Mouse (Mus musculus) cerebellum, adult 9-11 months (tissue): ENCODE measurements around the gene Ildr1.

Experiments used
- DNase-seq: peaks from one replicate; pipeline ENCODE4 v3.0.0; 2022

Ildr1 gene

GRCm38 (mm10) chr16:36707702-36708423 lies 14.1 kb downstream of the Ildr1 start:
- no peak for DNase-seq

GRCm38 (mm10) chr16:36708751-36709150 lies 15.0 kb downstream of the Ildr1 start:
- DNase-seq: no peak

GRCm38 (mm10) chr16:36709405-36709804 lies 15.6 kb downstream of the Ildr1 start:
- DNase-seq: no peak

- DNase-seq: no peak
These were observed 17.0 kb downstream of the Ildr1 start for GRCm38 (mm10) chr16:36710794-36711193.

GRCm38 (mm10) chr16:36711760-36712159 lies 18.0 kb downstream of the Ildr1 start:
- DNase-seq: no peak

GRCm38 (mm10) chr16:36717481-36717880 lies 23.7 kb downstream of the Ildr1 start:
- DNase-seq: no peak

GRCm38 (mm10) chr16:36718637-36719036 lies 24.9 kb downstream of the Ildr1 start:
- no peak for DNase-seq

GRCm38 (mm10) chr16:36720194-36721055 lies 26.6 kb downstream of the Ildr1 start:
- no peak for DNase-seq

GRCm38 (mm10) chr16:36722739-36723138 lies 29.0 kb downstream of the Ildr1 start:
- DNase-seq: no peak

GRCm38 (mm10) chr16:36723880-36724443 lies 30.2 kb downstream of the Ildr1 start:
- DNase-seq: no peak

- no peak for DNase-seq
These were observed 35.2 kb downstream of the Ildr1 start for GRCm38 (mm10) chr16:36728959-36729358.

GRCm38 (mm10) chr16:36732572-36732971 lies 38.8 kb downstream of the Ildr1 start:
- DNase-seq: no peak

- DNase-seq: no peak
These were observed 40.0 kb downstream of the Ildr1 start for GRCm38 (mm10) chr16:36733827-36734226.

GRCm38 (mm10) chr16:36735421-36735820 lies 41.6 kb downstream of the Ildr1 start:
- DNase-seq: no peak

- no peak for DNase-seq
These were observed 45.7 kb downstream of the Ildr1 start for GRCm38 (mm10) chr16:36739404-36739930.

GRCm38 (mm10) chr16:36743580-36743979 lies 49.8 kb downstream of the Ildr1 start:
- no peak for DNase-seq

- no peak for DNase-seq
These were observed 53.3 kb downstream of the Ildr1 start for GRCm38 (mm10) chr16:36747068-36747467.

- DNase-seq: no peak
These were observed 54.0 kb downstream of the Ildr1 start for GRCm38 (mm10) chr16:36747767-36748166.

GRCm38 (mm10) chr16:36751979-36752378 lies 58.2 kb downstream of the Ildr1 start:
- no peak for DNase-seq

GRCm38 (mm10) chr16:36770191-36770771 lies 76.5 kb downstream of the Ildr1 start:
- no peak for DNase-seq

GRCm38 (mm10) chr16:36770830-36771229 lies 77.1 kb downstream of the Ildr1 start:
- DNase-seq: peak; percentile 11

- no peak for DNase-seq
These were observed 77.5 kb downstream of the Ildr1 start for GRCm38 (mm10) chr16:36771244-36771643.

- DNase-seq: no peak
These were observed 77.9 kb downstream of the Ildr1 start for GRCm38 (mm10) chr16:36771703-36772102.
